Mouse (Mus musculus): ENCODE results near the gene Xpo6. TPM values are rescaled to one million over a fixed set of nuclear protein-coding genes. Genes with fewer than 3 reads are reported as not detected.
A peak's percentile ranks its signal among the peaks of the same experiment; 100 is the strongest.

The Xpo6 gene
- polyA plus RNA-seq, 1 experiment, result 454 TPM

GRCm38 (mm10) chr7:126181487-126181886, 18.8 kb downstream of the Xpo6 start:
- Histone ChIP-seq H3K27ac (ENCODE audit: control insufficient read depth, insufficient read depth, low read length) (peak overlapping the region; percentile 93), H3K36me3 (ENCODE audit: control insufficient read depth, insufficient read depth, low read length) (no peaks in the 10 kb centered on the region), H3K4me1 (replicated peaks; ENCODE audit: control insufficient read depth, insufficient read depth, low read length) (peaks cover 16% of the 10 kb centered on the region), H3K27me3 (ENCODE audit: control insufficient read depth, insufficient read depth, low read length) (no peaks in the 10 kb centered on the region), H3K4me3 (ENCODE audit: control insufficient read depth, insufficient read depth, low read length) (no peak overlapping the region)
- TF ChIP-seq POLR2A (IDR thresholded peaks at IDR 0.05; ENCODE audit: control insufficient read depth, extremely low read depth, insufficient read depth, low read length, poor library complexity) (no peak), CTCF (IDR thresholded peaks at IDR 0.05; ENCODE audit: borderline replicate concordance, control insufficient read depth, extremely low read depth, insufficient read depth, low read length, poor library complexity) (no peak)
- DNase-seq, result no peak

- no peaks in the 10 kb centered on the region for H3K36me3 ChIP-seq (ENCODE audit: control insufficient read depth, insufficient read depth, low read length)
- no peak overlapping the region for H3K4me3 ChIP-seq (ENCODE audit: control insufficient read depth, insufficient read depth, low read length)
- TF ChIP-seq CTCF (IDR thresholded peaks at IDR 0.05; ENCODE audit: borderline replicate concordance, control insufficient read depth, extremely low read depth, insufficient read depth, low read length, poor library complexity) (no peak), POLR2A (IDR thresholded peaks at IDR 0.05; ENCODE audit: control insufficient read depth, extremely low read depth, insufficient read depth, low read length, poor library complexity) (no peak)
- peak; percentile 61 for DNase-seq
- H3K27me3 ChIP-seq (ENCODE audit: control insufficient read depth, insufficient read depth, low read length), result no peaks in the 10 kb centered on the region
- H3K4me1 ChIP-seq (replicated peaks; ENCODE audit: control insufficient read depth, insufficient read depth, low read length), result peaks cover 16% of the 10 kb centered on the region
- 12% methylated on average over 3 of the region's 3 CpGs for WGBS
- peak overlapping the region; percentile 93 for H3K27ac ChIP-seq (ENCODE audit: control insufficient read depth, insufficient read depth, low read length)
Observed at GRCm38 (mm10) chr7:126180956-126181355, 19.3 kb downstream of the Xpo6 start.

- H3K27me3 ChIP-seq (ENCODE audit: control insufficient read depth, insufficient read depth, low read length), result no peaks in the 10 kb centered on the region
- peaks cover 20% of the 10 kb centered on the region for H3K4me1 ChIP-seq (replicated peaks; ENCODE audit: control insufficient read depth, insufficient read depth, low read length)
- no peak overlapping the region; the same call in 1 of the 2 replicates for H3K27ac ChIP-seq (ENCODE audit: control insufficient read depth, insufficient read depth, low read length)
- TF ChIP-seq POLR2A (IDR thresholded peaks at IDR 0.05; ENCODE audit: control insufficient read depth, extremely low read depth, insufficient read depth, low read length, poor library complexity), result no peak
- no peak for TF ChIP-seq CTCF (IDR thresholded peaks at IDR 0.05; ENCODE audit: borderline replicate concordance, control insufficient read depth, extremely low read depth, insufficient read depth, low read length, poor library complexity)
- DNase-seq, result no peak
- 0 out of 2 replicates have a peak, but pooled peaks cover under 1% of the 10 kb centered on the region for H3K36me3 ChIP-seq (ENCODE audit: control insufficient read depth, insufficient read depth, low read length)
- no peak overlapping the region for H3K4me3 ChIP-seq (ENCODE audit: control insufficient read depth, insufficient read depth, low read length)
Observed at GRCm38 (mm10) chr7:126178804-126179203, 21.5 kb downstream of the Xpo6 start.

- peaks cover 13% of the 10 kb centered on the region for H3K4me1 ChIP-seq (replicated peaks; ENCODE audit: control insufficient read depth, insufficient read depth, low read length)
- WGBS, result 96% methylated on average over 12 of the region's 12 CpGs
- TF ChIP-seq CTCF (IDR thresholded peaks at IDR 0.05; ENCODE audit: borderline replicate concordance, control insufficient read depth, extremely low read depth, insufficient read depth, low read length, poor library complexity) (peak; percentile 54; the same call in 1 of the 2 replicates), POLR2A (IDR thresholded peaks at IDR 0.05; ENCODE audit: control insufficient read depth, extremely low read depth, insufficient read depth, low read length, poor library complexity) (no peak)
- H3K27me3 ChIP-seq (ENCODE audit: control insufficient read depth, insufficient read depth, low read length), result no peaks in the 10 kb centered on the region
- H3K27ac ChIP-seq (ENCODE audit: control insufficient read depth, insufficient read depth, low read length), result no peak overlapping the region
- DNase-seq, result no peak
- H3K36me3 ChIP-seq (ENCODE audit: control insufficient read depth, insufficient read depth, low read length), result peaks cover 8% of the 10 kb centered on the region; the same call in 1 of the 2 replicates
- no peak overlapping the region for H3K4me3 ChIP-seq (ENCODE audit: control insufficient read depth, insufficient read depth, low read length)
Observed at GRCm38 (mm10) chr7:126175999-126176398, 24.3 kb downstream of the Xpo6 start.

GRCm38 (mm10) chr7:126175456-126175855, 24.8 kb downstream of the Xpo6 start:
- 92% methylated on average over 7 of the region's 7 CpGs for WGBS
- peaks cover 13% of the 10 kb centered on the region for H3K4me1 ChIP-seq (replicated peaks; ENCODE audit: control insufficient read depth, insufficient read depth, low read length)
- DNase-seq, result no peak
- no peaks in the 10 kb centered on the region for H3K27me3 ChIP-seq (ENCODE audit: control insufficient read depth, insufficient read depth, low read length)
- H3K36me3 ChIP-seq (ENCODE audit: control insufficient read depth, insufficient read depth, low read length), result peaks cover 12% of the 10 kb centered on the region; the same call in 1 of the 2 replicates
- no peak for TF ChIP-seq POLR2A (IDR thresholded peaks at IDR 0.05; ENCODE audit: control insufficient read depth, extremely low read depth, insufficient read depth, low read length, poor library complexity)
- no peak for TF ChIP-seq CTCF (IDR thresholded peaks at IDR 0.05; ENCODE audit: borderline replicate concordance, control insufficient read depth, extremely low read depth, insufficient read depth, low read length, poor library complexity)
- H3K27ac ChIP-seq (ENCODE audit: control insufficient read depth, insufficient read depth, low read length), result no peak overlapping the region
- no peak overlapping the region for H3K4me3 ChIP-seq (ENCODE audit: control insufficient read depth, insufficient read depth, low read length)

- no peak overlapping the region for H3K4me3 ChIP-seq (ENCODE audit: control insufficient read depth, insufficient read depth, low read length)
- no peak for DNase-seq
- no peak overlapping the region for H3K27ac ChIP-seq (ENCODE audit: control insufficient read depth, insufficient read depth, low read length)
- peaks cover 13% of the 10 kb centered on the region for H3K4me1 ChIP-seq (replicated peaks; ENCODE audit: control insufficient read depth, insufficient read depth, low read length)
- 51% methylated on average over 2 of the region's 2 CpGs for WGBS
- H3K36me3 ChIP-seq (ENCODE audit: control insufficient read depth, insufficient read depth, low read length), result peaks cover 14% of the 10 kb centered on the region; the same call in 1 of the 2 replicates
- TF ChIP-seq POLR2A (IDR thresholded peaks at IDR 0.05; ENCODE audit: control insufficient read depth, extremely low read depth, insufficient read depth, low read length, poor library complexity) (no peak), CTCF (IDR thresholded peaks at IDR 0.05; ENCODE audit: borderline replicate concordance, control insufficient read depth, extremely low read depth, insufficient read depth, low read length, poor library complexity) (no peak)
- H3K27me3 ChIP-seq (ENCODE audit: control insufficient read depth, insufficient read depth, low read length), result no peaks in the 10 kb centered on the region
Observed at GRCm38 (mm10) chr7:126174863-126175262, 25.4 kb downstream of the Xpo6 start.

GRCm38 (mm10) chr7:126172001-126172400, 28.3 kb downstream of the Xpo6 start:
- 96% methylated on average over 3 of the region's 3 CpGs for WGBS
- no peak overlapping the region for H3K27ac ChIP-seq (ENCODE audit: control insufficient read depth, insufficient read depth, low read length)
- peaks cover 14% of the 10 kb centered on the region; the same call in 1 of the 2 replicates for H3K36me3 ChIP-seq (ENCODE audit: control insufficient read depth, insufficient read depth, low read length)
- H3K4me1 ChIP-seq (replicated peaks; ENCODE audit: control insufficient read depth, insufficient read depth, low read length), result peaks cover 9% of the 10 kb centered on the region
- no peak overlapping the region for H3K4me3 ChIP-seq (ENCODE audit: control insufficient read depth, insufficient read depth, low read length)
- H3K27me3 ChIP-seq (ENCODE audit: control insufficient read depth, insufficient read depth, low read length), result no peaks in the 10 kb centered on the region
- no peak for DNase-seq
- TF ChIP-seq POLR2A (IDR thresholded peaks at IDR 0.05; ENCODE audit: control insufficient read depth, extremely low read depth, insufficient read depth, low read length, poor library complexity) (no peak), CTCF (IDR thresholded peaks at IDR 0.05; ENCODE audit: borderline replicate concordance, control insufficient read depth, extremely low read depth, insufficient read depth, low read length, poor library complexity) (no peak)
